Mouse (Mus musculus) forebrain, embryonic 14.5 days (tissue): ENCODE data around the gene Ssc5d. TPM values are rescaled to one million over a fixed set of nuclear protein-coding genes. Genes with fewer than 3 reads are reported as not detected.

Source experiments
- ATAC-seq: fragments of 200-750 bp; cut with Nextera tagmentation; 2 replicates; pipeline ENCODE4 v1.8.0; 2017; ENCODE audit warnings: mild to moderate bottlenecking, moderate library complexity
- DNase-seq: peaks from one replicate; pipeline ENCODE4 v3.0.0-alpha.2; 2015; ENCODE audit warnings: low spot score
- H3K27ac ChIP-seq: fragments of 300-500 bp; sonication (generic); 2 replicates; pipeline ENCODE4 v1.5.1; 2014; ENCODE audit warnings: low read depth, mild to moderate bottlenecking, control low read depth, low read length, moderate library complexity
- H3K27me3 ChIP-seq: fragments of 300-500 bp; sonication (generic); replicated peaks from 2 replicates; pipeline ENCODE4 v1.6.1; 2014; ENCODE audit warnings: low read length, control low read depth, mixed read lengths; ENCODE audit not compliant: control insufficient read depth, insufficient read depth
- H3K36me3 ChIP-seq: fragments of 300-500 bp; sonication (generic); 2 replicates; pipeline ENCODE4 v1.6.1; 2014; ENCODE audit warnings: low read length, control low read depth; ENCODE audit not compliant: control insufficient read depth, insufficient read depth
- H3K4me1 ChIP-seq: fragments of 300-500 bp; sonication (generic); 2 replicates; pipeline ENCODE4 v1.6.1; 2014; ENCODE audit warnings: antibody characterized with exemption, low read length, control low read depth; ENCODE audit not compliant: control insufficient read depth, insufficient read depth
- H3K4me2 ChIP-seq: fragments of 300-500 bp; sonication (generic); 2 replicates; pipeline ENCODE4 v1.6.1; 2014; ENCODE audit warnings: mild to moderate bottlenecking, control low read depth, low read length
- H3K4me3 ChIP-seq: fragments of 300-500 bp; sonication (generic); 2 replicates; pipeline ENCODE4 v1.5.1; 2014; ENCODE audit warnings: low read depth, low read length, control low read depth
- H3K9ac ChIP-seq: fragments of 300-500 bp; sonication (generic); 2 replicates; pipeline ENCODE4 v1.6.1; 2014; ENCODE audit warnings: mild to moderate bottlenecking, low read length, control low read depth, moderate library complexity
- H3K9me3 ChIP-seq: fragments of 300-500 bp; sonication (generic); replicated peaks from 2 replicates; pipeline ENCODE4 v1.6.1; 2016; ENCODE audit warnings: low read length, control low read depth, mixed read lengths; ENCODE audit not compliant: control insufficient read depth
- WGBS: fragments of 180-500 bp; shearing (Covaris S2); extraction: QIAGEN DNeasy Blood & Tissue Kit; methylation state at CpG from one replicate; pipeline ENCODE4 v1.1.7; 2014; 5-methylcytosine and 5-hydroxymethylcytosine counted together
- polyA plus RNA-seq: library from polyadenylated mRNA; unstranded; fragments of >200 nt; fragmentation: Nextera tagmentation; extraction: Ambion mirVana; gene quantifications from 2 replicates; pipeline ENCODE4 v1.2.1, GENCODE M21; 2014

Gene Ssc5d
- polyA plus RNA-seq, 1 experiment from 2014 or later, result 0.23 TPM

DNA sequence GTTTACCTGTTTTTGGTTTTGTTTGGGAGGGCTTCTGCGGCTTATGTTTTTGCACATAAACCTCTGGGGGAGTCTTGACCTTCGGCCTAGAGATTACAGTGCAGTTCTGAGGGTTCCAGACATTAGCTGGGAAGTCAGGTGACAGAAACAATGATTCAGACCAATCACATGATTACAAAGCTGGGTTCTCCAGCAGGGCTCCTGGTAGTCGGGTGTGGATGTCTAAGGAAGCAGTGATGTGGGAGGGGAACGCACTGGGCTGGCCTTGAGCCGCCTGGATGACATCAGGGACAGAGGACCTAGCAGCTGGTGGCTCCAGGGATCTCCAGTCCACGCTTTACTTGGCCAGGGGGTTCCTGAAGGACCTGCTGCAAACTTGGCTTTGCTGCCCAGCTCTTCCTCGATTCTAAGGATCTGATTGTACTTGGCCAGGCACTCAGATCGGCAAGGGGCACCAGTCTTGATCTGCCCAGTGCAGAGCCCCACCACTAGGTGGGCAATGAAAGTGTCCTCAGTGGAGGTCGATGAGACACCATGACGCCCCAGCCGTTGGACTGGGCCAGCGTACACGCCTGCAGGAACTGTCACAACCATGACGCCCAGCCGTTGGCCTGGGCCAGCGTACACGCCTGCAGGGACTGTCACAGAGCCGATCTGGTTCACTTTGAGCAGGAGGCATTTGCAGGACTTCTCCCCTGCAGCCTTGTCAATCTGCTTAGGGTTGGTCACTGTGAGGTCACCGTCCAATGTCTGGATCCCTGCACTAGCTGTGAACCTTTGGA is 25.2 kb downstream of the Ssc5d start:
- ATAC-seq (no peak), DNase-seq (no peak)
- Histone ChIP-seq H3K36me3 (no peaks in the 10 kb centered on the region), H3K27me3 (no peaks in the 10 kb centered on the region), H3K4me1 (no peaks in the 10 kb centered on the region), H3K4me3 (no peak overlapping the region), H3K4me2 (no peak overlapping the region), H3K9ac (no peak overlapping the region), H3K27ac (no peak overlapping the region), H3K9me3 (no peaks in the 10 kb centered on the region)
- whole genome bisulfite sequencing, result 85% methylated on average over 19 of the region's 19 CpGs

DNA sequence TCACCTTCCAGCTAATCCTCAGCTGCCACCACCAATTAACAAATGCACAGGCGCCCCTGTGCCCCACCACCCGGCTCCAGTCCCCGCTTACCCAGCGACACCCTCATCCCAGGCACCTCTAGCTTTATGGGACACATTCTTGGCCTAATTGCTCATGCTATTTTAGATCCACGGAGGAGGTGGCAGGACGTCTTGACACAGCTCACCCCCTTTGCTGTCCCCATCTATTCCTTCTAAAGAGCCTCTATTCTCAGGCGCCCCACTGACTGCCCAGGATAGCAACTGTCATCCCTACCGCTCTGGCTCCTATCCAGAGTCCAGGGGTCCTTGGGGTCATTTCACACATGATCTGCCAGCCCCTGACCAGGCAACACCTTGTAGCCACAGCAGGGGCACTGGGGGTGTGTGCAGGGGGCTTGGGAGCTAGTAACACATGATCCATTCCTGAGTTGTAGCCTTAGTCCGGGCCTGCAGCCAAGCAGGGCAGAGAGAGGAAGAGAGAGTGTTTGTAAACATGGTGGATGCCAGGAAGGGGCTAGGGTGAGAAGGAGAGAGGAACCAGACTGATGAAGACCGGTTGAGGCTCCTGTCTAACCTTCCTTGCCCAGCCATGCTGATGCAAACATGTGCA is 28.3 kb downstream of the Ssc5d start:
- no peak overlapping the region for H3K27ac ChIP-seq
- no peaks in the 10 kb centered on the region for H3K27me3 ChIP-seq
- no peak for DNase-seq
- H3K36me3 ChIP-seq, result no peaks in the 10 kb centered on the region
- no peaks in the 10 kb centered on the region for H3K4me1 ChIP-seq
- ATAC-seq, result no peak
- WGBS, result 27% methylated on average over 10 of the region's 10 CpGs
- H3K9me3 ChIP-seq, result no peaks in the 10 kb centered on the region
- no peak overlapping the region for H3K4me3 ChIP-seq
- no peak overlapping the region for H3K4me2 ChIP-seq
- no peak overlapping the region for H3K9ac ChIP-seq

DNA sequence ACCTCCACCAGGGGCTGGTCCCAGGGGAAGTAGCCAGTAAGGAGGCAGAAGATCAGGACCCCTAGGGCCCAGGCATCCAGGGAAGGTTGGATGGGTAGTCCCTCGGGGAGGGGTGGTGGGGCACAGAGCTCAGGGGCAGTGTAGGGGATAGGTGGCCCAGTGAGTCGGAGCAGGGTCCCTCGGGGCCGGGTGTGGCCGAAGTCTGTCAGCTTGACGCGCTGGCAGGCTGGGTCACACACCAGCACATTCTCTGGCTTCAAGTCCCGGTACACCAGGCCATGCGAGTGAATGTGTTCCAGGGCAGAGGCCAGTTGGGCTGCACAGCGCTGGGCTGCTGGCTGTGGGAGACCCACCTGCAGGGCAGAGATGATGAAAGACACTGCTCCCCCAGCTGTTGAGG is 31.8 kb downstream of the Ssc5d start:
- Histone ChIP-seq H3K9ac (no peak overlapping the region), H3K36me3 (no peaks in the 10 kb centered on the region), H3K9me3 (no peaks in the 10 kb centered on the region), H3K4me3 (no peak overlapping the region), H3K4me2 (no peak overlapping the region), H3K27me3 (no peaks in the 10 kb centered on the region), H3K27ac (no peak overlapping the region), H3K4me1 (no peaks in the 10 kb centered on the region)
- ATAC-seq (no peak), DNase-seq (no peak)
- 88% methylated on average over 10 of the region's 10 CpGs for WGBS

DNA sequence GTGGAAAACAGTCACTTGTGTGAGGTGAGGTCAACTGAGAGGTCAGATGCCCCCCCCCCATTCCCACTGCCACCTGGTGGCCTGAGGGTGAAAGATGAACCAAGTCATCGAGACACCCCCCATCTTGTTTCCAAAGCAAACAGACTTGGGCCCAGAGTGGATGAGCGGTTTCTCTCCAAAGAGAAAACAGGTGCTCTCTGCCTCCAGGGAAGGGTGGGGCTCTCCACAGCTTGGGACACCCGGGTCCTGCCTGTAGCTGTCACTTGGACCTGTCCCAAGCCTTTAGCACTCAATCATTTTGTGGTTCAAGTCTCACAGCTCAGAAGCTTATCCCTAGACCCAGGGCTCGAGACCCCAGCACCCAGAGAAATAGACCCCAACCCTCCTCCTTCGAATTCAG is 37.9 kb downstream of the Ssc5d start:
- ATAC-seq, result no peak
- no peaks in the 10 kb centered on the region for H3K4me1 ChIP-seq
- 81% methylated on average over 5 of the region's 5 CpGs for WGBS

DNA sequence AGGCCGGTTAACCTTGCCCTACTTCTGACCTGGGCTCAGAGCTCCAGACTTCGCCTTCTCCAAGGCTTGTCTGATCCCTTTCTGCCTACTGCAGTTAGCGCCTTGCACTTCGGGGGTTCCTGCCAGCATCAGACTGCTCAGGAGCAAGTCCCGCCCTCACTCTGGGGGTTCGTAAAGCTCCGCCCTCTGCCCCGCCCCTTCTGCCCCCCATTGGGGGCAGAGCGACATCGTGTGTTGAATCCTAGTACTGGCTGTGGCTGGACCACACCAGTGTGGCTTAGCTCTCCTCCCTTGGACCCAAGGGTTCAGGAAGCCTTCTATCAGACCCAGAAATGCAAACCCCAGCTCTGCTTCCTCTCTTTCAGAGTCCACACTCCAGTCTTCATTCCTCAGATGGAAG is 38.7 kb downstream of the Ssc5d start, which contains the start of gene Sbk2:
TSS of gene Sbk2 (minus strand) at position 135 of the 400 bp plus-strand sequence.
- DNase-seq (peak; percentile 66), ATAC-seq (peak; percentile 66)
- 5% methylated on average over 10 of the region's 10 CpGs for WGBS
- Histone ChIP-seq H3K9ac (no peak within 1 kb of the TSS), H3K9me3 (no peaks in the 10 kb centered on the region), H3K4me1 (no peaks in the 10 kb centered on the region), H3K27me3 (no peaks in the 10 kb centered on the region), H3K4me3 (no peak within 1 kb of the TSS), H3K4me2 (no peak within 1 kb of the TSS), H3K36me3 (no peaks in the 10 kb centered on the region), H3K27ac (no peak within 1 kb of the TSS)

More for the DNA sequence above, 37.9 kb downstream of the Ssc5d start:
- no peak overlapping the region for H3K27ac ChIP-seq
- no peak overlapping the region for H3K9ac ChIP-seq
- no peak for DNase-seq
- no peak overlapping the region for H3K4me2 ChIP-seq
- H3K27me3 ChIP-seq, result no peaks in the 10 kb centered on the region
- no peaks in the 10 kb centered on the region for H3K36me3 ChIP-seq
- no peak overlapping the region for H3K4me3 ChIP-seq
- no peaks in the 10 kb centered on the region for H3K9me3 ChIP-seq

DNA sequence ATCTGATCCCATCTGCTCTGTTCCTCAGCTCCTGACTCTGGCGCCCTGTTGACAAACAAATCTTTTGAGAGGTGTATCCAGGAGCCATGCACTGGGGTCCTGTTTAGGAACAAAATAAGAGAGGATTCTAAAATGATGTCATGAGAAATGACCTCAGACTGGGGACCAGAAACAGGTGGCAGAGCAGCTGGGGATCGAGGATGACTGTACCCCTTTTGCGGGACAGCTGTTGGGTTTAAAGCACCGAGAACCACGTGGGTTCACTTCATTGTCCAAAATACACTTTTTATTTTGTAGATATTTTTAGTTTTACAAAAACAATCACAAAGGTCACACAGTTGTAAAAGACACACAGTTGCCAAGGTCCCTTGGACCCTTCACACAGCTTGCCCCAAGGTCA is 39.4 kb downstream of the Ssc5d start:
- DNase-seq (no peak), ATAC-seq (no peak)
- H3K36me3 ChIP-seq, result no peaks in the 10 kb centered on the region
- no peaks in the 10 kb centered on the region for H3K9me3 ChIP-seq
- 86% methylated on average over 5 of the region's 5 CpGs for WGBS
- H3K27ac ChIP-seq, result no peak overlapping the region
- H3K27me3 ChIP-seq, result no peaks in the 10 kb centered on the region
- no peak overlapping the region for H3K4me2 ChIP-seq
- no peak overlapping the region for H3K4me3 ChIP-seq
- H3K4me1 ChIP-seq, result no peaks in the 10 kb centered on the region
- no peak overlapping the region for H3K9ac ChIP-seq

DNA sequence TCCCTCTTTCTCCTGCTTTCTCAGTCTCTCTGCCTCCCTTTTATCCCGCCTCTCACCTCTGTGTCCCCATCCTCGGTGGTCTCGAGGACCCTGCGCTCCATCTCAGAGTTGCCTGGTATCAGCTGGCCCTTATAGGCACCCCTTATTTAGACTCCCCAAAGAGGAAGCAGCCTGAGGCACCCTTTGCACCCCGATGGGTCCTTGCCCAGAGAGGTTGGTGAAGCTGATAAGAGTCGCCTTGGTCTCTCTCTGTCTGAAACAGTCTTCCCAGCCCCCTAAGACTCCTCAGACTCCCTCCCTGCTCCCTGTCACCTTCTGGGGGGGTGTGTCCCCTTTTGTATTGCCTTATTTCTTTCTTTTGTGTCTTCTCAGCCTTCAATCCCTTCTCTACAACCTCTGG is 45.5 kb downstream of the Ssc5d start, which contains the start of gene Sbk3:
TSS of gene Sbk3 (minus strand) at position 101 of the 400 bp plus-strand sequence.
- no peak within 1 kb of the TSS for H3K27ac ChIP-seq
- H3K4me3 ChIP-seq, result no peak within 1 kb of the TSS
- H3K4me1 ChIP-seq, result no peaks in the 10 kb centered on the region
- no peak within 1 kb of the TSS for H3K4me2 ChIP-seq
- no peak within 1 kb of the TSS for H3K9ac ChIP-seq
- ATAC-seq (no peak), DNase-seq (no peak)
- H3K36me3 ChIP-seq, result no peaks in the 10 kb centered on the region
- WGBS, result 31% methylated on average over 6 of the region's 6 CpGs
- H3K9me3 ChIP-seq, result no peaks in the 10 kb centered on the region
- no peaks in the 10 kb centered on the region for H3K27me3 ChIP-seq

DNA sequence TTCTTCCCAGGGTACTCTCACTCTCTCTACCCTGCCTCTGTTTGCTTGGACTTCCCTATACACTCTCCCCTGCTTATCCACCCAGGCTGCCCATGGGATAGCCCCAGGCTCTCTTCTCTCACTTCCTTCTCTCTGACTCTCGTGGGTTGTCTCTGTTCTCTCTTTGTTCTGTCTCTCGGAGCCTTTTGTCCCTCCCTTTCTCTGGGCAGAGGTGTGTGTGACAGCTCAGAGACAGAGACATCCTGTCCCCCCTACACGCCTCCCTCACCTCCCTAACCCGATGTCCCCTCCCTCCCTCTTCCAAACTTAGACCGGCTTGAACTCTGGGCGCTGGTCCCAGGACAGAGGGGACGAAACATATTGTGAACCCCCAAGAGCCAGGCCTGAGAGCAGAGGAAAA is 46.1 kb downstream of the Ssc5d start:
- H3K9ac ChIP-seq, result no peak overlapping the region
- 19% methylated on average over 7 of the region's 7 CpGs for WGBS

More for the DNA sequence above, 46.1 kb downstream of the Ssc5d start:
- no peak for DNase-seq
- Histone ChIP-seq H3K27ac (no peak overlapping the region), H3K4me3 (no peak overlapping the region), H3K27me3 (no peaks in the 10 kb centered on the region), H3K36me3 (no peaks in the 10 kb centered on the region), H3K4me2 (no peak overlapping the region), H3K4me1 (no peaks in the 10 kb centered on the region), H3K9me3 (peaks cover under 1% of the 10 kb centered on the region; the same call in 1 of the 2 replicates)
- ATAC-seq, result no peak
